Mouse (Mus musculus) midbrain, embryonic 15.5 days (tissue): ENCODE results near the gene Dlg2. TPM values are rescaled to one million over a fixed set of nuclear protein-coding genes. Genes with fewer than 3 reads are reported as not detected.

Source experiments
- ATAC-seq: fragments of 200-750 bp; cut with Nextera tagmentation; replicated peaks from 2 replicates; pipeline ENCODE4 v1.8.0; 2017; ENCODE audit warnings: moderate TSS enrichment
- H3K27ac ChIP-seq: fragments of 300-500 bp; sonication (generic); 2 replicates; pipeline ENCODE4 v1.5.1; 2015; ENCODE audit warnings: mild to moderate bottlenecking, inconsistent platforms
- H3K27me3 ChIP-seq: fragments of 300-500 bp; sonication (generic); replicated peaks from 2 replicates; pipeline ENCODE4 v1.6.1; 2015; ENCODE audit warnings: inconsistent platforms
- H3K36me3 ChIP-seq: fragments of 300-500 bp; sonication (generic); replicated peaks from 2 replicates; pipeline ENCODE4 v1.6.1; 2015; ENCODE audit warnings: inconsistent platforms
- H3K4me1 ChIP-seq: fragments of 300-500 bp; sonication (generic); 2 replicates; pipeline ENCODE4 v1.6.1; 2015; ENCODE audit warnings: inconsistent platforms
- H3K4me2 ChIP-seq: fragments of 300-500 bp; sonication (generic); 2 replicates; pipeline ENCODE4 v1.6.1; 2015; ENCODE audit warnings: inconsistent platforms, mild to moderate bottlenecking, moderate library complexity
- H3K4me3 ChIP-seq: fragments of 300-500 bp; sonication (generic); 2 replicates; pipeline ENCODE4 v1.5.1; 2015; ENCODE audit warnings: mild to moderate bottlenecking, inconsistent platforms
- H3K9ac ChIP-seq: fragments of 300-500 bp; sonication (generic); 2 replicates; pipeline ENCODE4 v1.6.1; 2015; ENCODE audit warnings: mild to moderate bottlenecking, inconsistent platforms
- H3K9me3 ChIP-seq: fragments of 300-500 bp; sonication (generic); 2 replicates; pipeline ENCODE4 v1.6.1; 2016; ENCODE audit warnings: inconsistent platforms
- whole genome bisulfite sequencing: fragments of 180-500 bp; shearing (Covaris S2); methylation state at CpG from one replicate; pipeline ENCODE4 v1.1.7; 2015; ENCODE audit warnings: mixed read lengths; 5-methylcytosine and 5-hydroxymethylcytosine counted together
- polyA plus RNA-seq: library from polyadenylated mRNA; unstranded; fragments of >200 nt; fragmentation: Nextera tagmentation; extraction: Ambion mirVana; gene quantifications from 2 replicates; pipeline ENCODE4 v1.2.1, GENCODE M21; 2015

The Dlg2 gene
- polyA plus RNA-seq, 1 experiment from 2014 or later = 28.8 TPM

DNA sequence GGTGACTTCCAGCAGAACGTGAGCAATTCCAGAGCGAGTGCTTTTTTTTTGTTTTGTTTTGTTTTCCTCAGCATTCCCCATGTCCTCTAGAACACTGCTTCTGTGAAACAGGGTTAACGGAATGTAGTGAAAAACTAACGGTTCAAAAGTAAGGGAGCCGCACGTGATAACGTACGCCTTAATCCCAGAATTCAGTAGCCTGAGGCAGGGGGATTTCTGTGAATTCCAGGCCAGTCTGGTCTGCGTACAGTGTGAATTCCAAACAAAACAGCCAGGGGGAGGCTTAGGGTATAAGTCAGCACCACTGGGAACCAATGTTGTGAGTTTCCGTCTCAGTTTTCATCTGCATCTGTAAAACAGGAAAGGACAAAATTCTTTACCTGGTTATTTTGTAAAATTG lies 19.0 kb upstream of the Dlg2 start:
- WGBS = 9% methylated on average over 10 of the region's 10 CpGs
- ATAC-seq = peak; percentile 82
- Histone ChIP-seq H3K27ac (peak overlapping the region; percentile 91), H3K4me2 (peak overlapping the region; percentile 62), H3K9me3 (no peaks in the 10 kb centered on the region), H3K36me3 (peaks cover 10% of the 10 kb centered on the region; the same call in 1 of the 2 replicates), H3K4me1 (peaks cover 17% of the 10 kb centered on the region), H3K4me3 (peak overlapping the region; percentile 60), H3K27me3 (no peaks in the 10 kb centered on the region), H3K9ac (peak overlapping the region; percentile 71)

DNA sequence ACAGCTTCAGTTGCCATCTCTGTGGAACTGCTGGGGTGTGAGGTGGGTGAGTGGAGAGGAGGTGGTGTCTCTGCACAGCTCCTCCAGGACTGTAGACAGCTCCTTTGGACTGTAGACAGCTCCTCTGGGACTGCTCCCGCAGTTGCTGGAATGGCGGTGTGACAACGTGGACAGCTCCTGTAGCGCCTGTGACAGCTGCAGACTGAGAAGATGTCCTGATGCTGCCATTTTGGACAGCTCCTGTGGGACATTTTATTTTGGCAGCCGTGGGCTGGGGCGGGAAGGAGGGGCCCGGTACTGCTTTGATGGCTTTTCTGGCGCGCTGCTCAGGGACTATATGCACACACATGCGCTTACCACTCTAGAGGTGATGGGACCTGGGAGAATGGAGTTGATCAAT lies 16.1 kb upstream of the Dlg2 start:
- Histone ChIP-seq H3K27ac (no peak overlapping the region), H3K4me1 (peaks cover 17% of the 10 kb centered on the region), H3K4me3 (no peak overlapping the region), H3K36me3 (no peaks in the 10 kb centered on the region), H3K9ac (no peak overlapping the region), H3K9me3 (no peaks in the 10 kb centered on the region), H3K4me2 (no peak overlapping the region), H3K27me3 (no peaks in the 10 kb centered on the region)
- 59% methylated on average over 10 of the region's 10 CpGs for WGBS
- no peak for ATAC-seq

DNA sequence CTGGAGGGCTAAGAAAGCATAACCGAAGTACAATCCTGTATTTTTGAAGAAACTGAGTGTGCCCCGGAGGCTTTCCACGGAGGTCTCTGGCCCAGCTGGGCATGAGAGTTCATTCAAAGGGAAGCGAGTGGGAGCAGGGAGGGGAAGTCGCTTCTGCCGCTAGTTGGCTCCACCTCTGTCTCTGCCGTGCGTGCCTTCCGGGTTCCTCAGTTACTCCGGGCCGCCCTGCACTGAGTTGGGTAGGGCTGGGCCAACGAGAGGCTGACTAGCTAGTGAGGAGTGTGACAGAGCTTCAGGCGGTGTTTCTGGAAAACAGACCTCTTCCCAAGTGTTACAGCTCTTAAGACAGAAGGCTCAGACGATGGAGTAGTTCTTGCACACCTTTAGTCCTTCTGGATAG lies 15.5 kb upstream of the Dlg2 start:
- no peaks in the 10 kb centered on the region for H3K36me3 ChIP-seq
- H3K4me2 ChIP-seq = no peak overlapping the region
- no peak overlapping the region for H3K27ac ChIP-seq
- no peaks in the 10 kb centered on the region for H3K27me3 ChIP-seq
- peaks cover 13% of the 10 kb centered on the region for H3K4me1 ChIP-seq
- WGBS = 25% methylated on average over 14 of the region's 14 CpGs
- no peaks in the 10 kb centered on the region for H3K9me3 ChIP-seq
- no peak for ATAC-seq
- H3K9ac ChIP-seq = no peak overlapping the region
- H3K4me3 ChIP-seq = no peak overlapping the region

DNA sequence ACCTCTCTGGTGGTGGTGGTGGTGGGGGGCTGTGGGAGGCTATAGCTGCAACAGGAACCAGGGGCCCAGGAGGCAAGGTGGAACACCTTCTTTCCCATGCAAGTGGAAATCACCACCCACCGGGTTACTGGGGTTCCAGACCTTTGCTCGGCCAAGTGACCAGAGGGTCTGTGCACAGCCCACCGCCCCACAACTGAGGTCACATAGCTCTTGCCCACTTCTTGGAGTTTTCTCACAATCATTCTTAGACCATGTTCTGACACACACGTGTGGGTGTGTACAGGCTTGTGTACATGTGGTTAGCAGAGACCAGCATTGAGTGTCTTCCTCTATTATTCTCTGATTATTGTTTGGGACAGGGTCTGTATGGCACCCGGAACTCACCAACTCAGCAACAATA lies 15.0 kb upstream of the Dlg2 start:
- no peaks in the 10 kb centered on the region for H3K36me3 ChIP-seq
- H3K4me2 ChIP-seq = no peak overlapping the region
- H3K9me3 ChIP-seq = no peaks in the 10 kb centered on the region
- no peak overlapping the region for H3K27ac ChIP-seq
- no peak for ATAC-seq
- H3K9ac ChIP-seq = no peak overlapping the region
- H3K27me3 ChIP-seq = no peaks in the 10 kb centered on the region
- H3K4me3 ChIP-seq = no peak overlapping the region
- H3K4me1 ChIP-seq = peaks cover 8% of the 10 kb centered on the region
- 94% methylated on average over 5 of the region's 5 CpGs for WGBS

DNA sequence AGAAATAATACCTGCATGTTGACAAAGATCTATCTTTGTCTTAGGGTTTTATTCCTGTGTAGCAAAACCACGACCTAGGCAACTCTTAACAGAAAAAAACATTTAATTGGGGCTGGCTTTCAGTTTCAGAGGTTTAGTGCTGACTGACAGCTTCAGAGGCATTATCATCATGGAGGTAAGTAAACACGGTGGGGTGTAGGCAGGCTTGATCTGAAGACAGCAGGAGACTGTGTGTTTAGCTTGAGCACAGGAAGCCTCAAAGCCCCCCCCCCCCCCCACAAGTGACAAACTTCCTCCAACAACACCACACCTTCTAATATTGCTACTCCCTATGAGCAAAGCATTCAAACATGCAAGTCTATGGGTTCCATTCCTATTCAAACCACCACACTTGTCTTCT lies 3.0 kb upstream of the Dlg2 start:
- no peak for ATAC-seq
- WGBS = 70% methylated on average over 2 of the region's 2 CpGs
- H3K4me2 ChIP-seq = no peak overlapping the region

DNA sequence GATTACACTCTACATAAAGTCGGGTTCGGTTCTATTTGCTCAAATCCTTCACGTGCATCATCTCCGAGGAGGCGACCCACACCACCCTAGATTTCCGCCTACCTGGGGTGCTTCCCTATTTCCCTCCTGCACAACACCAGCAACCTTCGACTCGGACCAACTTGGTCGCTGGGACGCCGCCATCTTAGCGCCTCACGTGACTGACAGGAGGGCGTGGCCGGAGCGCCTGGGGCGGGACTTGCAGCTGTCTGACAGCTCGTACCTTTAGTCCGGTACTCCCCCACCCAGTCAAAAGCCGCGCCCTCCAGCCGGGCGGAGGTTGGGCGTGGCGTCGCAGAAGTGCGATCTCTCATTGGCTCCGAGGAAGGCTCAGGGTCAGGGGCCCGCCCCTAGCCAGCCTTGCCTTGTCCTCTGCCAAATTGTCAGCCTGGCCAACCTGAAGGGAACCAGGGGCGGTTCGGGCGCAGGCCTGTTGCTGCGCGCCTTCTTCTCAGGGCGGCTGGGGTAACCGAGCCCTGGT lies 619 bp upstream of the Dlg2 start, which contains the start of gene Tmem126b:
Gene Tmem126b, minus strand, starts transcription at position 209 of the 520 bp plus-strand sequence.
- Histone ChIP-seq H3K36me3 (no peaks in the 10 kb centered on the region), H3K27me3 (no peaks in the 10 kb centered on the region), H3K4me1 (peaks cover 14% of the 10 kb centered on the region), H3K9ac (peak within 1 kb of the TSS; percentile 72), H3K9me3 (no peaks in the 10 kb centered on the region), H3K27ac (peak within 1 kb of the TSS; percentile 88), H3K4me2 (peak within 1 kb of the TSS; percentile 75), H3K4me3 (peak within 1 kb of the TSS; percentile 71)
- WGBS = 0% methylated on average over 36 of the region's 36 CpGs
- peak; percentile 100 for ATAC-seq

More for the DNA sequence above, 3.0 kb upstream of the Dlg2 start:
- H3K4me1 ChIP-seq = peaks cover 14% of the 10 kb centered on the region
- no peak overlapping the region for H3K27ac ChIP-seq
- no peaks in the 10 kb centered on the region for H3K27me3 ChIP-seq
- no peak overlapping the region for H3K4me3 ChIP-seq
- H3K9me3 ChIP-seq = no peaks in the 10 kb centered on the region
- no peak overlapping the region for H3K9ac ChIP-seq
- peaks cover 6% of the 10 kb centered on the region; the same call in 1 of the 2 replicates for H3K36me3 ChIP-seq

DNA sequence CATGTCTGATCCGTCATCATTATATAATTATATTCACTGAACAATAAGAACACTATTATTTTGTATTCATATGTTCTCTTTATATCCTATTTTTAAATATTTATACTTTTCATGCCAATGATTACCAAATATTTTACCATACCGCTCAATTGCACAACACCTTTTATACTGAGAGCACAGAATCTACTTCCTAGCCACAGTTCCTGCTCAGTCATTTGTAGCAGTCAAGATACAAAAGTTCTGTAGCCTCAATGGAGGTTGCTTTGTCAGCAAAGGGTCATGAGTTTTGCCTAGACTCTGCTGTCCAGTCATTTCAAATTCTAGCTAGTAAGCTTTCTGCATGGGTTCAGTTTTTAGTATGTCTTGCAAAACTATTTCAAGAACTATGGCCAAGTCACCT lies 6.1 kb downstream of the Dlg2 start:
- Histone ChIP-seq H3K27me3 (no peaks in the 10 kb centered on the region), H3K4me3 (no peak overlapping the region), H3K36me3 (no peaks in the 10 kb centered on the region), H3K9me3 (no peaks in the 10 kb centered on the region), H3K4me1 (no peaks in the 10 kb centered on the region), H3K9ac (no peak overlapping the region), H3K27ac (no peak overlapping the region), H3K4me2 (no peak overlapping the region)
- ATAC-seq = no peak
- WGBS = 97% methylated on average over 2 of the region's 2 CpGs

DNA sequence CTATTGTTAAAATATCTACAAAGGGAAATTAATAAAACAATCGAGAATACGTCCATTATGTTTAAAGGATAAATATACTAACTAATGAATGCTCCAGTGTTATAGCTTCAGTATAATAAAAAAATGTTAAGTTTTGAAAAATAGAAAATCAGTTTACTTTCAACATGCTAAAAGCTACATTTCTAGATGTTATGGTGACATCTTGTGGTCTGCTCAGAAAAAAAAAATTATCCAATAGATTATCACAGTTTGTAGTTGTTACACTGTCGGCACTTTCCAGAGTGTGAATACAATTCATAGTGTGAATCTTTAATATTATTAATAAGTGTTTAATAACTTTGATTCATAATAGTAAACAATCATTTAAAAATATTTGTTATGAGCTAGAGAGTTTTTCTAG lies 31.7 kb downstream of the Dlg2 start:
- no peak overlapping the region for H3K4me3 ChIP-seq
- no peaks in the 10 kb centered on the region for H3K27me3 ChIP-seq
- ATAC-seq = no peak
- H3K4me2 ChIP-seq = no peak overlapping the region
- H3K9me3 ChIP-seq = no peaks in the 10 kb centered on the region
- H3K4me1 ChIP-seq = no peaks in the 10 kb centered on the region
- H3K9ac ChIP-seq = no peak overlapping the region
- 81% methylated on average over 3 of the region's 3 CpGs for WGBS
- no peaks in the 10 kb centered on the region for H3K36me3 ChIP-seq
- H3K27ac ChIP-seq = no peak overlapping the region

DNA sequence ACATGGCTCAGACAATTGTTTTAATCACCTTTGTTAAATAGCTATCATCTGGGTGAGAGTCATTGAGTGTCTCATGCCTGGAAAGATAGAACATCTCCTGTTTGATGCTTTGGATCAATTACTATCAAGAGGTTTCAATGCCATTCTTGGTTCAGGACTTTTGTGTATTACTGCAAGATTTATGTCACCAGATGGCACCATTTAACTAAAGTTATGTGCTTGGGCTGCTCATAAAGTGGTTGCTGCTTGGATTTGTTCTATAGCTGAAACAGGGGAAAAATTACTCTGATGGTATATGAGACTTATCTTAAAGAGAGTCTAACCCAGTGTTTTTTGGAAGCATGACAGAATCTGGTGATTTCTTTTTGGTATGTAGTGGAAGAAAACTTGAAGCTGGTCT lies 35.8 kb downstream of the Dlg2 start:
- Histone ChIP-seq H3K27me3 (no peaks in the 10 kb centered on the region), H3K4me2 (no peak overlapping the region), H3K4me3 (no peak overlapping the region), H3K36me3 (no peaks in the 10 kb centered on the region), H3K9ac (no peak overlapping the region), H3K27ac (no peak overlapping the region), H3K4me1 (no peaks in the 10 kb centered on the region), H3K9me3 (no peaks in the 10 kb centered on the region)
- ATAC-seq = 0 out of 2 replicates have a peak, but pooled peaks have one; percentile 76

DNA sequence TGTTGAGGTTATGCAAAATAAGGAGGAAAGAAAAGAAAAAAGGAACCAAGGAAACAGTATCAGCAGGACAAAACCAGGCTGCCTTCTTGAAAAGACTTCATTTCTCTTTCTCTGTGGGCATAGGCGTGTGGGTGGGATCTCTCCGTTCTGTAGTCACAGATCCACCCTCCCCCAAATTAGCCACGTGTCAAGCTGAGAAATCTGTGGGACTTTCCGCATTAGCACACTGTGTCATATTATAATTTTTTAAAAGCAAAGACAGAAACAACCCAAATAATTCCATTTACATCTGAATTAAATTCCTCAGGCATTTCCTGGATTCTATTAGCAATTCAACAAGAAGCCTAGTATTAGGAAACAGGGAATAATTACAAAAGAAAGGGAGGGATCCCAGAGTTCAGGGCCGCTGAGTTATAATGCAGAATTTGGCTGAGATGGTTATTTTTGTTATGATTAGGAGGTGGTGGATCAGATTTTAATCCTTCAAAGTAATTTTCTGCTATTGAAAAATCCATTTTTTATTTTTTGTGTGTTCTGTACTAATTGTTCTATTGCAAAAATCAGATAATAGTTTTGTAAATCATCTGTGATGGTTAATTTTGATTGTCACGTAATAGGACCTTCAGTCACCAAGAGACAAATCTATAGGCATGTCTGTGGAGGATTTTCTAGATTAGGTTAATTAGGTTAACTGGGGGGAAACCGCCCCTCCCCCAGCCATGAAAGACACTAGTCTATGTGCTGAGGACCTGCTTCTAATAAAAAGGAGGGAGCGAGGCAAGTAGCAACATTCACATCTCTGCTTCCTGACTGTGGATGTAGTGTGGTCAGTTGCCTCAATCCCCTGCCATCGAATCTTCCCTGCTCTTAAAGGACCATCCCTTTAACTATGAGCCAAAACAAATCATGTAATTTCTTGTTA lies 63.3 kb downstream of the Dlg2 start:
- Histone ChIP-seq H3K36me3 (no peaks in the 10 kb centered on the region), H3K4me3 (no peak overlapping the region), H3K4me2 (no peak overlapping the region), H3K27me3 (no peaks in the 10 kb centered on the region), H3K9me3 (no peaks in the 10 kb centered on the region), H3K9ac (no peak overlapping the region), H3K4me1 (no peaks in the 10 kb centered on the region), H3K27ac (no peak overlapping the region)
- ATAC-seq = peak; percentile 67
- WGBS = 31% methylated on average over 9 of the region's 9 CpGs

DNA sequence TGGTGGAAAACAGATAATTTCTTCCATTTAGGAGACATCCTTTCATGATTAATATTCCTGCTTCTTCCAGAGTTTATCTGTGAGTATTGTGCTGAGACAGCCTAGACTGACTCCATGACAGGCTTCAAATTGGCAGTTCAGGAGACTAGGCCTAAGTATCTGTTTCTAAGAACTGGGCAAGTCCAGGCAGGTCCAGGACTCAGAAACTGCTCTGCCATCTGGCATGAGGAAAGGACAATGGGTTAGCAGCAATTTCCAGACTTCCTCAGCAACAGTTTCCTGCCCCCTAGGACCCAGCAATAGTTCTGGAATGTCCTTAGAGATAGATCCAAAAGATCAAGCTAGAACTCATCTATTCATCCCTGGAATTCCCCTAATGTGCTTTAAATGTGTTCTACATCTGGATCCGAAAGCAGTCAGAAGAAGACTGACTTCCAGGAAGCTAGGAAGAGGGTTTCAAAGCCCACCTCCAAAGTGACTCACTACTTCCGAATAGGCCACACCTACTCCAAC lies 64.4 kb downstream of the Dlg2 start:
- no peaks in the 10 kb centered on the region for H3K27me3 ChIP-seq
- H3K27ac ChIP-seq = no peak overlapping the region
- no peak overlapping the region for H3K9ac ChIP-seq
- no peaks in the 10 kb centered on the region for H3K36me3 ChIP-seq
- no peaks in the 10 kb centered on the region for H3K9me3 ChIP-seq
- H3K4me1 ChIP-seq = no peaks in the 10 kb centered on the region
- no peak overlapping the region for H3K4me3 ChIP-seq
- H3K4me2 ChIP-seq = no peak overlapping the region
- 92% methylated on average over 2 of the region's 2 CpGs for WGBS
- no peak for ATAC-seq

DNA sequence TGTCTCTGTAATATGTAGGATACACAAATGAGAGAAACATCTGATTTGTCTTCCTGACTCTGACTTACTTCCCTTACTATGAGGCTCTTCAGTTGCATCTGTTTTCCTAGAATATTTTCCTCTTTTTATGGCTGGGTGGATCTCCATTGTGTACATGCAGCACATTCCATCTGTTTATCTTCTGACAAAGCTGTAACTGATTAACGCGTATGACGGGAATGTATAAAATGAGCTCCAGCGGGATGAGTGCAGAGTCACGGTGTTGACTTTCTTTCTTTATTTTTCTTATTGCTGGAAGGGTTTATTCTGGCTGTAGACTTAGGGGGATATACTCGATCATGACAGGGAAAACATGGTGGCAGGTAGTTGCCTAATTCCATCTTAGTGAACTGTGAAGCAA lies 76.9 kb downstream of the Dlg2 start:
- H3K4me1 ChIP-seq = no peaks in the 10 kb centered on the region
- no peaks in the 10 kb centered on the region for H3K27me3 ChIP-seq
- H3K4me2 ChIP-seq = no peak overlapping the region
- no peak overlapping the region for H3K27ac ChIP-seq
- no peaks in the 10 kb centered on the region for H3K9me3 ChIP-seq
- H3K4me3 ChIP-seq = no peak overlapping the region
- ATAC-seq = no peak
- H3K36me3 ChIP-seq = no peaks in the 10 kb centered on the region
- H3K9ac ChIP-seq = no peak overlapping the region
- WGBS = 88% methylated on average over 6 of the region's 6 CpGs
